Mouse (Mus musculus) liver, postnatal 0 days (tissue): ENCODE data around the gene Gja5.

Experiments
- CTCF ChIP-seq: sonication (generic); IDR thresholded peaks from 2 replicates; pipeline ENCODE4 v1.5.1; 2016; ENCODE audit warnings: antibody characterized with exemption, low read depth
- EP300 ChIP-seq: IDR thresholded peaks from 2 replicates; pipeline ENCODE4 v1.6.1; 2016; ENCODE audit warnings: antibody characterized with exemption, low read depth, mild to moderate bottlenecking

- TF ChIP-seq CTCF = no peak
- TF ChIP-seq EP300 = no peak
Measured at GRCm38 (mm10) chr3:96992526-96992925, 88.0 kb downstream of the Gja5 start.
